Mouse (Mus musculus): ENCODE measurements around the gene Rgp1.

- TF ChIP-seq CTCF (conservative IDR thresholded peaks at IDR 0.05; ENCODE audit: insufficient read depth, insufficient read length, low read depth, low read length), result no peak
- no peak for TF ChIP-seq POLR2A (IDR thresholded peaks at IDR 0.05; ENCODE audit: low read depth, low read length)
Observed at GRCm38 (mm10) chr4:43577237-43577881, 1.2 kb upstream of the Rgp1 start.
